Mouse (Mus musculus) bone marrow macrophage, adult 2 months (primary cell): ENCODE data around the gene Wdr54. TPM values are rescaled to one million over a fixed set of nuclear protein-coding genes. Genes with fewer than 3 reads are reported as not detected.
"Not testable (repeated sequence)": the region's sequence is repeated elsewhere in the genome, so short reads cannot be mapped to it uniquely, and the experiment has no call there.

Source experiments
- H3K27ac ChIP-seq: 2 replicates; pipeline ENCODE4 v1.5.1; 2012; ENCODE audit warnings: low read depth, low read length; ENCODE audit not compliant: insufficient read depth
- H3K4me1 ChIP-seq: 2 replicates; pipeline ENCODE4 v1.6.1; 2012; ENCODE audit warnings: low read length; ENCODE audit not compliant: control insufficient read depth, insufficient read depth
- H3K4me3 ChIP-seq: 2 replicates; pipeline ENCODE4 v1.5.1; 2012; ENCODE audit warnings: mild to moderate bottlenecking, low read length, moderate library complexity; ENCODE audit not compliant: insufficient read depth
- CTCF ChIP-seq: IDR thresholded peaks from 2 replicates; pipeline ENCODE4 v1.5.1; 2012; ENCODE audit warnings: low read depth, mild to moderate bottlenecking, low read length, moderate library complexity
- POLR2A ChIP-seq: IDR thresholded peaks from 2 replicates; pipeline ENCODE4 v1.6.1; 2012; ENCODE audit warnings: mild to moderate bottlenecking, low read depth, low read length, borderline replicate concordance
- polyA plus RNA-seq: library from polyadenylated mRNA; stranded (reverse); fragments of >200 nt; gene quantifications from 2 replicates; pipeline ENCODE4 v1.2.4, GENCODE M21; 2012; ENCODE audit not compliant: missing spikeins, insufficient read depth, insufficient read length

Wdr54 gene
- polyA plus RNA-seq, 1 experiment, result 1.5 TPM

GRCm38 (mm10) chr6:83175996-83176395, 19.8 kb upstream of the Wdr54 start:
- no peaks in the 10 kb centered on the region for H3K4me1 ChIP-seq
- H3K4me3 ChIP-seq, result no peak overlapping the region
- TF ChIP-seq POLR2A (no peak), CTCF (no peak)
- no peak overlapping the region for H3K27ac ChIP-seq

- peaks cover 12% of the 10 kb centered on the region for H3K4me1 ChIP-seq
- no peak overlapping the region for H3K4me3 ChIP-seq
- TF ChIP-seq CTCF, result no peak
- no peak for TF ChIP-seq POLR2A
- no peak overlapping the region for H3K27ac ChIP-seq
Observed at GRCm38 (mm10) chr6:83172240-83172920, 16.2 kb upstream of the Wdr54 start.

GRCm38 (mm10) chr6:83171063-83171462, 14.9 kb upstream of the Wdr54 start:
- TF ChIP-seq CTCF (no peak), POLR2A (no peak)
- H3K4me3 ChIP-seq, result no peak overlapping the region
- no peak overlapping the region for H3K27ac ChIP-seq
- H3K4me1 ChIP-seq, result peaks cover 17% of the 10 kb centered on the region

DNA sequence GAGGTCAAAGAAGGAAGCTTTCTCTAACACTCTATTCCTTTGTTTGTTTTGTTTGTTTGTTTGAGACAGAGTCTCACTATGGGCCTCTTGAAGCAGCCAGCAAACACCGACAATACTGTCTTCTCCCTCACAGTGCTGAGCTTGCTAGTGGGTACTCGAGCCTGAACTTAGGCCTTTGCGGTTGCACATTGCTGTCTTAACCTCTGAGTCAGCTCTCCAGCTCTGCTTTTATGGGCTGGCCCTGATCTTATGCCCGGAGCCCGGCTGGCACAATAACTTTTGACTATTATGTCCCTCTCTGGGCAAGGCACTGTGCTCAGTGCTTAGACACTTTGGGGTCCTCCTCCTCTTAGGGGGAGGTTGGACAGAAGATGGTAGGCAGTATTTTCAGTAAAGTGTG, 13.7 kb upstream of the Wdr54 start:
- no peak overlapping the region for H3K27ac ChIP-seq
- peaks cover 17% of the 10 kb centered on the region for H3K4me1 ChIP-seq
- no peak overlapping the region for H3K4me3 ChIP-seq
- no peak for TF ChIP-seq POLR2A
- TF ChIP-seq CTCF, result no peak

- Histone ChIP-seq H3K27ac (no peak overlapping the region), H3K4me3 (peak overlapping the region; percentile 81), H3K4me1 (peaks cover 23% of the 10 kb centered on the region)
- TF ChIP-seq POLR2A (no peak), CTCF (no peak)
Observed at GRCm38 (mm10) chr6:83166243-83166630, 10.0 kb upstream of the Wdr54 start.

GRCm38 (mm10) chr6:83165607-83166242, 9.5 kb upstream of the Wdr54 start, which contains the start of gene Dctn1:
Gene Dctn1, plus strand, starts transcription at chr6:83165920.
- H3K4me1 ChIP-seq, result peaks cover 23% of the 10 kb centered on the region
- H3K27ac ChIP-seq, result peak within 1 kb of the TSS; percentile 58
- TF ChIP-seq CTCF (no peak), POLR2A (no peak)
- H3K4me3 ChIP-seq, result peak within 1 kb of the TSS; percentile 81

GRCm38 (mm10) chr6:83165026-83165606, 8.9 kb upstream of the Wdr54 start:
- peak overlapping the region; percentile 36 for H3K27ac ChIP-seq
- peaks cover 23% of the 10 kb centered on the region for H3K4me1 ChIP-seq
- TF ChIP-seq POLR2A, result no peak
- no peak for TF ChIP-seq CTCF
- H3K4me3 ChIP-seq, result peak overlapping the region; percentile 81

GRCm38 (mm10) chr6:83162701-83163100, 6.5 kb upstream of the Wdr54 start:
- Histone ChIP-seq H3K4me3 (peak overlapping the region; percentile 56), H3K4me1 (peaks cover 14% of the 10 kb centered on the region), H3K27ac (no peak overlapping the region)
- TF ChIP-seq CTCF (peak; percentile 39), POLR2A (no peak)

GRCm38 (mm10) chr6:83161921-83162641, 5.9 kb upstream of the Wdr54 start:
- peak overlapping the region; percentile 56 for H3K4me3 ChIP-seq
- peaks cover 8% of the 10 kb centered on the region for H3K4me1 ChIP-seq
- H3K27ac ChIP-seq, result no peak overlapping the region
- TF ChIP-seq POLR2A (no peak), CTCF (no peak)

- H3K4me1 ChIP-seq, result peaks cover 6% of the 10 kb centered on the region
- peak overlapping the region; percentile 56 for H3K4me3 ChIP-seq
- no peak overlapping the region for H3K27ac ChIP-seq
- TF ChIP-seq POLR2A, result no peak
- no peak for TF ChIP-seq CTCF
Observed at GRCm38 (mm10) chr6:83161442-83161841, 5.2 kb upstream of the Wdr54 start.

DNA sequence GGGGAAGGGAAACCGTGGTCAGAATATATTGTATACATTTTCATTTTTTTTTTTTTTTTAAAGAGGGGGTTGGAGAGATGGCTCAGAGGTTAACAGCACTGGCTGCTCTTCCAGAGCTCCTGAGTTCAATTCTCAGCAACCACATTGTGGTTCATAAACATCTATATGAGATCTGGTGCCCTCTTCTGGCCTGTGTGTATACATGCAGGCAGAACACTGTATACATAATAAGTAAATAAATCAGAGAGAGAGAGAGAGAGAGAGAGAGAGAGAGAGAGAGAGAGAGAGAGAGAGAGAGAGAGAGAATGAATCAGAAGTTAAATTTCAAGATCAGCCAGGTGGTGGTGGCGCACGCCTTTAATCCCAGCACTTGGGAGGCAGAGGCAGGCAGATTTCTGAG, 3.3 kb upstream of the Wdr54 start:
- H3K4me1 ChIP-seq, H3K27ac ChIP-seq, H3K4me3 ChIP-seq: not testable (repeated sequence)
